Mouse (Mus musculus) left cerebral cortex, adult 2 months (tissue): ENCODE data around the gene Bbs5. TPM values are rescaled to one million over a fixed set of nuclear protein-coding genes. Genes with fewer than 3 reads are reported as not detected.
A peak's percentile ranks its signal among the peaks of the same experiment; 100 is the strongest.
"Not testable (repeated sequence)": the region's sequence is repeated elsewhere in the genome, so short reads cannot be mapped to it uniquely, and the experiment has no call there.

ENCODE experiments used
- DNase-seq, 2 experiments: peaks; one replicate each; pipeline ENCODE4 v3.0.0; 2021 to 2022; ENCODE audit warnings: low spot score in 2 of 2, mixed read lengths in 1 of 2; ENCODE audit errors: extremely low spot score in 1 of 2
- H3K27ac ChIP-seq: fragments of 200-600 bp; 2 replicates; pipeline ENCODE4 v1.8.1; 2022
- H3K4me3 ChIP-seq: fragments of 200-600 bp; 2 replicates; pipeline ENCODE4 v1.8.1; 2022
- CTCF ChIP-seq: fragments of 200-600 bp; IDR thresholded peaks from 2 replicates; pipeline ENCODE4 v1.8.1; 2022; ENCODE audit warnings: antibody characterized with exemption, mild to moderate bottlenecking, moderate library complexity
- intact Hi-C: fragments of 180-260 bp; cut with DNase I; formaldehyde crosslinking; loops from one replicate; pipeline ENCODE4 v1.15.1; 2025
- total RNA-seq, 2 experiments: library from RNA; stranded (reverse); gene quantifications; 2 replicates each; pipeline ENCODE4 v1.2.3; 2021

The Bbs5 gene
- total RNA-seq, 2 experiments from 2014 or later, result 23.5 to 28.4 TPM

DNA sequence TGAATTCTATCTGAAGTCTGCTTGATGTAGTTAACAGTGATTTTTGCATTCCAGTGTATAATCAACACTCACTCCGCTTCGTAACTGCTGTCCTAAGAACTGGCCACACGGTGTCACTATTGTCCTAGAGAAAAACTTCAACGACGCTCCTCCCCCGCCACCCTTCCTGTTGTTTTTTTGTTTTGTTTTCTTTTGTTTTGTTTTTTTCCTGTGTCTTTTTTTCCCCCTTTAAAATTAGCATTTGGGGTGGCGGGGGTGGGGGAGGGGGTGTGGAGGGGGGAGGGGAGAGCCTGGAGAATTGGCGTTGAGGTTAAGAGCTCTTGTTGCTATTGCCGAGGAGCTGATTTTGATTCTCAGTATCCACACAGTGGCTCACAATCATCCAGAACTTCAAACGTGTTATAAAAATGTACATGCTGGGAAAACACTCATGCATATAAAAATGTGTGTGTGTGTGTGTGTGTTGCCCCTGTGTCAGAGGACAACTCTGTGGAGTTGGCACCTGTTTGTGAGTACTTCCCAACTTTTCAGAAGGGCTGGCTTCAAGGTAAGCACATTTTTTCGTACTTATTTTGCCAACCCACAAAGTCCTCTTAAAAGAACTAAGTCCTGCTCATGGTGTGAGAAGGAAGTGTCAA lies 11.8 kb upstream of the Bbs5 start:
- Histone ChIP-seq H3K4me3 (peak overlapping the region; percentile 31), H3K27ac (no peak overlapping the region)
- intact Hi-C loops, result loop anchor here (5.0 to 10.0 kb wide), 2 partner anchors 322 to 920 kb away; partner anchors contain the start of gene Gad1
- peak; percentile 84 for TF ChIP-seq CTCF
- DNase-seq, result peak in 1 of 2 experiments; percentile 22

DNA sequence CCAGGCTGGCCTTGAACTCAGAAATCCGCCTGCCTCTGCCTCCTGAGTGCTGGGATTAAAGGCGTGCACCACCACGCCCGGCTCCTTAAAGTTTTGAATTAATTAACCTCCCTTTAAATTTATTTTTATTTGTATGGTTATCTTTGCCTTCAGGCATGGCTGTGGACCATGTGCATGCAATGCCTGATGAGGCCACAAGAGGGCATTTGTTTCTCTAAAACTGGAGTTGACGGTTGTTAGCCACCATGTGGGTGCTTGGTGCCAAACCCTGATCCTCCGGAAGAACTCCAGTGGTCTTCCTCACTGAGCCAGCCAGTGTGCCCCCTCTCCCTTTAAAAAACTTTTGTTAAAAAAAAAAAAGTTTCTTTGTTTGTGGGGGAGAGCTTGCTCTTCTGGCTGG lies 11.2 kb upstream of the Bbs5 start:
- DNase-seq, result no peak
- H3K4me3 ChIP-seq, result no peak overlapping the region
- peak; percentile 60 for TF ChIP-seq CTCF
- intact Hi-C loops, result loop anchor here (5.0 to 10.0 kb wide), 2 partner anchors 321 to 919 kb away; partner anchors contain the start of gene Gad1
- no peak overlapping the region for H3K27ac ChIP-seq

DNA sequence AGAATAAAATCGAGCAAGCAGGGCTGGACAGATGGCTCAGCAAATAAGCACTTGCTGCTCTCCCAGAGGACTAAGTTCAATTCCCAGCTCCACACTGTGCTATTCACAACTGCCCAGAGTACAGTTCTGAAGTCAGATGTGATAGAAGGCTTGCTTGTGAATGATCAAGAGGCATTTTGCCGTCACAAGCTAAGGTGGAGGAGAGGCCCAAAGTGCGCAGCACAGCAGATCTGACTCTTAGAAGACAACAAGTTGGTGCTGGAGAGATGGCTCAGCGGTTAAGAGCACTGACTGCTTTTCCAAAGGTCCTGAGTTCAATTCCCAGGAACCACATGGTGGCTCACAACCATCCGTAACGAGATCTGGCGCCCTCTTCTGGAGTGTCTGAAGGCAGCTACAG lies 9.0 kb upstream of the Bbs5 start:
- intact Hi-C loops, result loop anchor here (5.0 to 10.0 kb wide), 2 partner anchors 319 to 917 kb away; partner anchors contain the start of gene Gad1
- TF ChIP-seq CTCF, result peak; percentile 2; the same call in 1 of the 2 replicates
- not testable (repeated sequence) for DNase-seq, H3K27ac ChIP-seq, H3K4me3 ChIP-seq

DNA sequence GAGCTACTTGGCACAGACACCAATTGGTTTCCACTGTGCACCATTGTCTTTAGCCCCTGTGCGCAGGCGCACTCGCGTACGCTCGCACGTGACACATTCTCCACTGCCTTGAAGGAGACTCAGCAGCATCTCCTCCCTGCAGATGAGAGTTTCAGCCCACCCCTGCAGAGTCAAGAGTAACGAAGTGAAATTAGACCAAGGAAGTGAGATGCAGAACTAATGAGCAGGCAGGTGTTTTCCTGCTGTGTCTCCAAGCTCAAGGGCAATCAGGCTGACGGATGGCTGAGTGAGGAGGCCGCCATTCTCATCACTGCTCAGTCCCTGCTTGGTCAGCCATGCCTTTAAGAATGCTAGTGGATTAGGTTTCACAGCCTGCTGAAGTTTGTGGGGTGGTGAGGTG lies 6.9 kb upstream of the Bbs5 start:
- H3K27ac ChIP-seq, result no peak overlapping the region
- H3K4me3 ChIP-seq, result no peak overlapping the region
- TF ChIP-seq CTCF, result no peak
- DNase-seq, result no peak
- intact Hi-C loops, result no loop called here

DNA sequence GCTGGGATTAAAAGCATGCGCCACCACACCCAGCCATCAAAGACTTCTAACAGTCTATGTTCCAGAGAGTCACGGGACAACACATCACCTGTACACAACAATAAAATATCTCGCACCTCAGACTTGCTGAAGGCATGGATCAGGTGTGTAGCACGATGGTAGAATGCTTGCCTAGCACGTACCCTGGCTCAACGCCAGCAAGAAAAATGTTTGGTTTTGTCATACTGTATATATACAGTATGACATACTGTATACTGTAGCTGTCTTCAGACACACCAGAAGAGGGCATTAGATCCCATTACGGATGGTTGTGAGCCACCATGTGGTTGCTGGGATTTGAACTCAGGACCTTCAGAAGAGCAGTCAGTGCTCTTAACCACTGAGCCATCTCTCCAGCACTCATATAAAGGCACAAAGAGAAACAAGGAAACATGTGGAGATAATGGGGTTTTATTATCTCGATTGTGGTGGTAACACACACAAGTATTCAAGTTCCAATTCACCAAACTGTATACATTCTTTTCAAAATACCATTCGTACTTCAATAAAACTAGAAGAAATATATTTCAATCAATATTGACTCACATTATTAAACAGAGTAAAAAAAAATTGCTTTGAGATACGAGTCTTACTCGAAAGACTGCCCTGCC lies 1.9 kb upstream of the Bbs5 start:
- no peak overlapping the region for H3K27ac ChIP-seq
- H3K4me3 ChIP-seq, result no peak overlapping the region
- DNase-seq, result no peak
- TF ChIP-seq CTCF, result no peak
- intact Hi-C loops, result loop anchor here (5.0 kb wide), 1 partner anchor 147 kb away; no protein-coding TSS in a partner anchor

DNA sequence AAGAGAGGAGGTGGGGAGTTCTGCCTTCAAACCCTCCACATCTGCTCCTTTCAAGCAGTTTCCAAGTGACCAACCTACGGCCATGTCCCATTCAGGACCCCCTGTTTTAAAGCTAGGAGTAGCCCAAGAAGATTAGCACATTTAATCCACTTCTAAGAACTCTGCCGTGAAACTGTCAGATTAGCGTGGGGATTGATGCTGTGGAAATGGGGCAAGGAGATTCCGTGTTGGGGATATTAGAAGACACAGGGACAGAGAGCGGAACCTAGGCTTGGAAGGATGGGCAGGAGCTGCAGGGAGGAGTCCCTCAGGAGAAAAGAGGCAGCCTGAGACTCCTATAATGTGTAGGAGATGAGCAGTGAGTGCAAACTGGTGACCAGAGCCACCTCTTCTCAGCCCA lies 2.7 kb downstream of the Bbs5 start:
- Histone ChIP-seq H3K27ac (no peak overlapping the region), H3K4me3 (no peak overlapping the region)
- no peak for TF ChIP-seq CTCF
- no peak for DNase-seq
- intact Hi-C loops, result loop anchor here (5.0 kb wide), 2 partner anchors 143 to 218 kb away; no protein-coding TSS in a partner anchor

DNA sequence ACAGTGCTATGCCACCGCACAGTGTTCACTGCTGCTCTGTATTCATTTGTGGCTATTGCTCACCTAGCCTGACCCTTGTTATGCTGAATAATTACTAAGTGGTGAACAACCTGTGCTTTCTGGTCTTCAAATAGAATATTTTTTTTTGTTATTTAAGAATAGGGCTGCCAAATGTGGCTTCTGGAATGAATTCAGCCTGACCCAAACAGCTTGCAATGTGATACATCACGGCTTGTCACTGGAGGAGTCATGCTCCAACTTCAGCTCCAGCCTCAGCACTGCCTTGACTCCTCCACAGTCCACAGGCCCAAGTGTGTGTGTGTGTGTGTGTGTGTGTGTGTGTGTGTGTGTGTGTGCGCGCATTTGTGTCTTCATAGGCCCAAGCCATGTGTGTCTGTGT lies 12.4 kb downstream of the Bbs5 start:
- TF ChIP-seq CTCF, result no peak
- DNase-seq, result no peak
- H3K27ac ChIP-seq, result no peak overlapping the region
- H3K4me3 ChIP-seq, result no peak overlapping the region
- intact Hi-C loops, result no loop called here

DNA sequence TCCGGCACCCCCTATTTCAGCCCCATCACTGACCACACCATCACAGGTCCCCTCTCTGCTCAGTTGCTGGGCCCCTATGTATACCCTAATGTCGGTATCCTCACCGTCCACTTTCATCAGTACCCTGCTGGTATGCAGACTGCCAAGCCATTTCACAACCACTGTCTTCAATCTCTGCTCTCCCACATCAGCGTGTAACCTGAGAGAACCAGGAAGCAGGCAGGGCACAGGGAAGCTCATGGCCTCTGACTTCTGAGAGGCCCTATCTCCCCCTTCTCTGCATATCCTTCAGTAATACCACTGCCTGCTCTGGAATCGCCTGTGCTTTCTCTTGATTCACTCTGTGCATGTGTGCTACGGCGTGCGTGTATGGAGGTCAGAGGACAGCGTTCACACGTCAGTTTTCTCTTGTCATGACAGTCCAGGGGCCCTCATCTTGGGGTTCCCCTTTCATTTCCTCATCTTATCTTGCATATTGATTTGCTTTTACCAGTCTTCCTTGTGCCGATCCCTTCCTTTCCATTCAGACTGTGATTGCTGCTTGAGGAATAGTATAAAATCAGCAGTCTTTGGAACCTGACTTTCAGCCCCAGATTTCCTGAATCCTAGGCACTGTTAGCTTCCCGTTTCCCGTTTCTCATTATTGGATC lies 17.0 kb downstream of the Bbs5 start:
- intact Hi-C loops, result no loop called here
- Histone ChIP-seq H3K4me3 (no peak overlapping the region), H3K27ac (no peak overlapping the region)
- TF ChIP-seq CTCF, result no peak
- no peak for DNase-seq

DNA sequence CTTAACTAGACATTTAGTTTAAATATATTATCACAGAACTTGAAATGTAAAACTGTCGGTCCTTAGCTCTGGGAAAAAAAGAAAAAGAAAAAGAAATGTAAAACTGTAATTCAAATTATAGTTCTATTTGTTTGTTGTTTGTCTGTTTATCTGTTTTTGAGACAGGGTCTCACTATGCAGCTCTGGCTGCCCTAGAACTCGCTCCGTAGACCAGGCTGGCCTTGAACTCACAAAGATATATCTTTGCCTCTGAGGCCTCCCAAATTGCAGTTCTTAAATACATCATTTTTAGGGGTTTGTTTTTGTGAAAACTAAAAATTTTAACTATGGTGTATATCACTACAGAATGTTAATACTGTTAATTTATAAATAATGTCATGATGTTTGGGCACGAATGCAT lies 20.7 kb downstream of the Bbs5 start:
- intact Hi-C loops, result no loop called here
- H3K27ac ChIP-seq, result no peak overlapping the region
- H3K4me3 ChIP-seq, result no peak overlapping the region
- no peak for TF ChIP-seq CTCF
- DNase-seq, result no peak

DNA sequence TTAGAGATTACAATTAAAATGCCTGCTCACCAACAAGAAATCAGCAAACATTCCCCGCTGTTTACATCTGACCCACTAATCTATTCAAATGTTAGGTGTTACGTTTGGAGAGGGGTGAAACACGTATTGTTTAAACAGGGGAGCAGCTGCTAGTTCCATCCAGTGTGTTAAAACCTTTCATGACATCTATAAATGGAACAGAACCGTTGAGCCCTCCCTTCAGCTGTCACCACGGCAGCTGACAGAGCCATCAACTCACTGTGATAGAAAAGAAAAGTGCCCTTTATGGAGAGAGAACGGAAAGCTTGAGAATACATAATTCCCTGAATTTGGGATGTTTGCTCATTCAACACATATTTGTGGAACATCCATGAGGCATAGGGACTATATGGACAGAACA lies 21.4 kb downstream of the Bbs5 start:
- H3K4me3 ChIP-seq, result no peak overlapping the region
- TF ChIP-seq CTCF, result no peak
- intact Hi-C loops, result no loop called here
- DNase-seq, result no peak
- no peak overlapping the region for H3K27ac ChIP-seq

DNA sequence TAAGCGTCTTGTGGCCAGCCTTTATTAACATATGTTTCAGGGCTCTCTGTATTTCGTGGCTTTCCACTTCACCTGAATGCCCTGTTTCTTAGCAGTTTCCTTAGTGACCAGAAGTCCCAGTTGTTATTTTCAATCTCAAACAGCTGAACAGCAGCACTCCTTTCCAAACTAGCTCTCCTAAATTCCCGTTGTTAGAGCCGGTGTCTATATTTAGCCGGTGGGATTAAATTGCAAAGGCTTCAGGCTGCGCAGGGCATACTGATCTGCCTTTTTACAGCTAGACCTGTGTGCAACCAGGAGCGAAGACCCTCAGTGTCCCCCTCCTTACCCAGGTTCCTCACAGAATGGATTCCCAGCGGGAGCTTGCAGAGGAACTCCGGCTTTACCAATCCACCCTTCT lies 22.9 kb downstream of the Bbs5 start, which contains the start of gene Klhl41:
Gene Klhl41 (plus strand): TSS at position 268 of the 400 bp plus-strand sequence.
- Histone ChIP-seq H3K4me3 (no peak within 1 kb of the TSS), H3K27ac (no peak within 1 kb of the TSS)
- no peak for DNase-seq
- TF ChIP-seq CTCF, result no peak
- intact Hi-C loops, result no loop called here

DNA sequence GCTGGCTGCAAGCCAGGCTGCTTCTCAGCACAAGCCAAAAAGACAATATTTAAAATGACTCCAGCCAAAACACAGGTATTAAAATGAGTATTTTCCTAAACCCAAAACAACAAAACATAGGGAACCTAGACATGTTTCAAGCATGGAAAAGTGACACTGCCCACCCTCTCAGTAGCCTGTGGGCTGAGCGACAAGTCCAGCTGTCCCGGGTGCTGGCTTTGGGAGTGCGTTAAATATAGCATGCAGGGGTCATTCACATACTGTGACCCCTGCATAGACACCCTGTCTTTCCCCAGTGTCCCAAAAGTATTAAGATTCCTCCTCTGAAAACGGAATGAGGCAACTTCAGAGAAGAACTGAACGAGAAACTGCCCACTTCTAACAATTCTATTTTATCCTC lies 26.8 kb downstream of the Bbs5 start:
- H3K4me3 ChIP-seq, result no peak overlapping the region
- no peak overlapping the region for H3K27ac ChIP-seq
- intact Hi-C loops, result no loop called here
- no peak for TF ChIP-seq CTCF
- no peak for DNase-seq
